Mouse (Mus musculus) megakaryocyte progenitor cell, adult 5-6 weeks (primary cell): ENCODE results near the gene Cyp27b1. TPM values are rescaled to one million over a fixed set of nuclear protein-coding genes. Genes with fewer than 3 reads are reported as not detected.

Experiments
- ATAC-seq: replicated peaks from 2 replicates; pipeline ENCODE4 v1.8.0; 2016; ENCODE audit warnings: mild to moderate bottlenecking, moderate TSS enrichment, inconsistent platforms; ENCODE audit not compliant: poor library complexity
- total RNA-seq, 2 experiments: library from RNA; stranded (forward) in 1 of 2; stranded (reverse) in 1 of 2; fragments of 157-497, 149-512 nt in 1 of 2; fragments of 200-1000 nt in 1 of 2; gene quantifications; 2 replicates each; pipeline versions ENCODE4 v1.2.3 to v1.2.4; 2015 to 2017

Cyp27b1 gene
- total RNA-seq (2015) (0.10 TPM in 1 of 2 replicates, not detected in the other), total RNA-seq (2017) (0.30 TPM in 1 of 2 replicates, not detected in the other)

DNA sequence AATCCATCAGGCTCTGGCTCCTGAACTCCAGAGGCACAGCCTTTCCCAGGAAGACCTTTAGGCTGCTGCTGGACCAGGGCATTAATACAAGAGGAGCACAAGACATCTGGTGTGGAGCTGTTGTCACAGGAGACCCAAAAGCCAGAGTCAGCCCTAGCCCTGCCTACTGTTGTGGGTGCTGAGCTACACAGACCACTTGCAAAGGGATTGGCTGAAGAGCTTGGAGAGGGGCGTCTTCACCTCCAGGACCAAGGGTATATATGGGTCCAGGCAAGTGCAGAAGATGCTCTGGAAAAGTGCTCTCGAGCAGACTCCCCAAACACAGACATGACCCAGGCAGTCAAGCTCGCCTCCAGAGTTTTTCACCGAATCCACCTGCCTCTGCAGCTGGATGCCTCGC, at the start of gene Cyp27b1:
Gene Cyp27b1 (plus strand): TSS at position 297 of the 400 bp plus-strand sequence.
- ATAC-seq, result no peak

DNA sequence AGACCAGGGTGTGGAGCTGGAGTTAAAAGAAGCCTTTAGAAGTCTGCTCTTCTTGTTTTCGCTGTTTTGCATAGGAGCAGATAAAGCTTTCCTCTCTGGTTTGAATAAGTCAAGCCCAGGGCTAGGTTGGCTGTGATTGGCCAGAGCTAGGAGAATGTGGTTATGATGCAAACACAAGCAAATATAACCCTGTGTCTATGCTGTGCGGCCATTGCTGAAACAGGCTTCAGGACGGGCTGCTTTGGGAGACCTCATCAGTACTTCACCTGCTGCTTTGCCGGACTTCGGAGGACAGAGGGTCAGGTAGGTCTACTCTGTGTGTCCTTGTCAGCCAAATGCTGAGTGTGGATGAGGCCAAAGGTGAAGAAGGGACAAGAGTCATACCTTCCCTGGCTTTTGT, 47.5 kb upstream of the Cyp27b1 start, which contains the start of gene Avil:
Gene Avil (plus strand): TSS at position 181 of the 400 bp plus-strand sequence.
- peak; percentile 23 for ATAC-seq

DNA sequence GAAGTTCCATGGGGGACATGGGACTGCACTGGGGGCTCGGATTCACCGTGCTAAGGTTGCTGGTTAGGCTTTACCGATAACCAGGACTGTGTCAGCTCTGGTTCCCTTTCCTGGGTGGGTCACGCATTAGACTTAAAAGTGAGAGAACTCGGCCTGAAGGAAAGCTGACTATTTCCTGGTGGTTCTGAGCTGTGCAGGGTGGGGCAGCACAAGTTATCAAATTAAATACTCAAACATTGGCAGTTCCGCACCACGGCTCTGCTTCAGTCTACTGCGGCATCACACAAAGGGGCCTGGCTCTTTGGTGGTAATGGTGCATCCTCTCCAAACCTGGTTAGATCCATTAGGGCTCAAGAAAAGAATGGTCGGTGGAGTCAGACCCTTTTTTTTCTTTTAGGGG, 46.8 kb upstream of the Cyp27b1 start:
- no peak for ATAC-seq

DNA sequence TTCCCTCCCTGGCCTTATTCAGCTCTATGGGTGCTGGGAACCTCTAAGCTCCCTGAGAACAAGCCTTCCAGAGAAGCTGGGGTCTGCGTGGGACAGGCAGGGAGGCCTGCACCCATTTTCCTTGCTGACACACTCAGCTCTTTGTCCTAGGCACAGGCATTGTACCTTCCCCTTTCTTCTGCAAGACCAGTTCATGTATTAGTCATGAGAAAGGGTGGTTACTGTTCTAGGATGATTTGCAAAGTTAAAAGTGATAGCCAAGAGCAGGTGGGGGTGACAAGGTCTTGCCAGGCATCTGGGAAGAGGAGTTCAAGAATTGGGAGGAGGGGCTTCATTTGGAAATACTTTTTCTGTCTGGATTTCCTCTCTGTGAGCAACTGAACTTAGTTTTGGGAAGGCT, 46.0 kb upstream of the Cyp27b1 start:
- no peak for ATAC-seq

DNA sequence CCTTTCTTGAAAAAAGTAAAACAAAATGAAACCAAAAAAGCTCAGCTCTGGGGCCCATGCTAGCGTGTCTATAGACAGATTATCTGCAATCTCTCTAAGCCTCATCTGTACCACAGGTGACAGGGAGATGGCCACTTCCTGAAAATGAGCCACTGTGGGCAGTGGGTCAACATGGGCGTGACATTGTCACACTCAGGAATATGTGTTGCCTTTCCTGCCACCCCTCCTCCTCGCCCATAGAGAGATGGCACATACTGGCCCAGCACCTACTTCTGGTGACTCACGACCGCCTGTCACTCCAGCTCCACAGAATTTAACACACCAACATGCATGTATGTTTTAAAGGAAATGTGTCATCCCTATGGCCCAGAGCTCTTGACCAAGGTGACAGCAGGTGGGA, 45.3 kb upstream of the Cyp27b1 start:
- ATAC-seq, result no peak

DNA sequence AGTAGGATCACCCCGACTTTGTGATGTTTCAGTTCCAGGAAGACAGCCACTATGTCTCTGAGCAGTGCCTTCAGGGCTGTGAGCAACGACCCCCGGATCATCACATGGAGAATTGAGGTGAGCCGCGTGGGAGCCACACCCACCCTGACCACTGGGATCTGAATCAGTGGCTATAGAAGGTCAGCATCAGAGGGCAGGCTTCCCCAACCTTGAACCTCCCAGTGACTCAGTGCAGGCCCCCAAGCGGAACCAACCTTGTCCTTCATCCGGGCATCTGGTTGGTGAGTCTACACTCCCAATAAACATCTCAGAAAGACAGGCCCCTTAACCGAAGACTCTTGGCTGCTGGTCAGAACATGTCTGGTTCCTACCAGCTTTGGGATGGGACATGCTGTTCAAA, 44.7 kb upstream of the Cyp27b1 start:
- no peak for ATAC-seq

DNA sequence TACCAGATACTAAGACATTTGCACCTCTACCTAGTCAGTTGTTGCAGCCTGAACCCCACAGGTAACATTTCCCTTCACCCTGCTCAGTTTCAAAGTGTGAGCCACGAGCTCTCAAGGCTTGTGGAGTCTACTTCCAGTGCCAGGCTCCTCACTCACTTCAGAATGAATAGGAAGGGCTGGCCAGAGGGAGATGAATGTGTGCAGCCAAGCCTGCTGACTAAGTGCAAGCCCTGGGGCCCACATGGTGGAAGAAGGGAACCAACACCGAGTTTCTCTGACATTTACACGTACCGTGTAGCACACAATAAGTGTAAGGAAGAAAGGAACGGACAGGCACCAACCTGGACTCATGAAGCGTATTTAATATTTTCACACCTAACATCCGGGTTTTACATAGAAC, 44.2 kb upstream of the Cyp27b1 start:
- no peak for ATAC-seq

DNA sequence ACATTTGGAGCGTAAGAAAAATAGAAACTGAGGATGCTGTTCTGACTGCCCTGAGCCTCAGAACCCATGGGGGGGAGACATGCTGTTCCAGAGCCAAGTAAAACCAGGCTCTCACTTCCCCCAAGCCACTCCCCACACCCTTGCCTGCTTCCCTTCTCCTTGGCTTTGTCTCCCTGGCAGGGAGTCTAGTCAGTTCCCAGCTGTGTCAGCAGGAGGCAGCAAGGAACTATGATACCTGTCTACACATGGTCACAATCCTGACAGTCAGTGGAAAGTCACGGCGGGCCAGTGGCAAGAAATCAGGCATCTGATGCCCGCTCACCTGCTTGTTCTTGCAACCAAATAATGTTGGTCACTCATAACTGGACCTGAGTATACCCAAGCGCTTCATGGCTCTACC, 31.6 kb upstream of the Cyp27b1 start:
- ATAC-seq, result peak; percentile 88

DNA sequence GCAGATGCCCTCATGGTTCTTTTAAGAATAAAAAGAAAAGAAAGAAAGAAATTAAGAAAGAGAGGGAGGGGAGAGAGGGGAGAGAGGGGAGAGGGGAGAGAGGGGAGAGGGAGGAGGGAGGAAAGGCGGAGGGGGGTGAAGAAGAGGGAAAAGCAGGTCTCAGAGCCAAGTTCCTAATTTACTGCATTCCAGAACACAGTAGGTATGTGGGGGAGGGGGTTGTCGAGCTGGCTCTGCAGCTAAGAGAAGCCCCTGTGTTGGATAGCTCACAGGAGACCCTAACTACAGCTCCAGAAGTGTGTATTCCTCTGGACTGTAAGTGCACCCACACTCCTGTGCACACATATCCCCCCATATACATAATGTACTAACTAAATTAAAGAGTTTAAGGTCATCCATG, 31.0 kb upstream of the Cyp27b1 start:
- no peak for ATAC-seq

DNA sequence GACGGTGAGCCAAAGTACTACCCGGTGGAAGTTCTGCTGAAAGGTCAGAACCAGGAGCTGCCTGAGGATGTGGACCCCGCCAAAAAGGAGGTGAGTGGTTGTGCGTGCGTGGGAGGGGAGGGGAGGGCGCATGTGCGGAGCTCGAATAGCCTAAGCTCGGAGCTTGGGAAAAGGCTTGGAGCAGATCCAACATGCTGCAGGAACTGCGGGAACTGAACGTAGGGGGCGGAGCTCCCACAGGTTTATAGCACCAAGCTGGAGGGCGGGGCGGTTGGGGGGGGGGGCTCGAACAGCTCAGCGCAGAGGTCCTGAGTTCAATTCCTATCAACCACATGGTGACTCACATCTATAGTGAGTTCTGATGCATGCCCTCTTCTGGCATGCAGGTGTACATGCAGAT, 29.6 kb upstream of the Cyp27b1 start:
- ATAC-seq, result no peak

DNA sequence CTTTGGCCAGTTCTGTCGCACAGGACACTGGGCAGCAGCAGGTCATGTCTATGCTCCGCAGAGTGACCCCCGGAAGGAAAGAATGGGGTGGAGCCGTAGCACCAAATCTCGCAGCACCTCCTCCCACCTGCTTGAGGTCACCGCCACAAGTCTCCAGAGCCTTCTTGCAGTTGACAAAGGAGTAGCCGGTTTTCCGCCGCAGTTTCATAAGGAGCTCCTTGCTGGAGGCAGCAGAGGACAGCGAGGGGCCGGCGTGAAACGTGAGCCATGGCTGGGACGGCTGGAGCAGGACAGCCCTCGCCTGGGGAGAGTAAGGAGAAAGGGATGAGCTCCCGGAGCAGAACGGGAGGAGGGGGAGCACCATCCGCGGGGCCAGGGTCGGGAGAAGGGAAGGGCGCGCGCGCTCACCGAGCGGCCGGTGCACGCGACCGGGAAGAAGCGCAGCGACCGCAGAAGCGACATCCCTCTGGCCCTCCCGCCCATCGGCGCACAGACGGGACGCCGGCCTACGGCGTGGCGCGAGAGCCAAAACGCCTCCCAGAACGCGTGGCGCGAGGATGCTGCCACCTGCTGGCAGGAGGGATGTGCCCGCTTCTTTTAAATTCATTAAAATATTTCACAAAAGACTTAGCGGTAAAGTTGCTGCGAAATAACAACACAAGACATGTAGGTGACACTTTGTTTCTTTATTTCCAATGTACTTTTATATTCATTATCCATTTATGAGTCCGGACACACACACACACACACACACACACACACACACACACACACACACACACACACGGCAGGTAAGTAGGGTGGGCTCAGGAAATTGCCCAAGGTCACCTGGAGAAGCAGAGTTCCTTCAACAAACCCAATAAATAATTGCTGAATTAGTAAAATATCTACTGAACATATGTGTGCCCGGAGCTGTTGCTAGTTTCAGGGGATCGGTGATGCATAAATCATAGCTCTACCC, 17.4 kb upstream of the Cyp27b1 start, which contains the start of gene Tsfm:
Gene Tsfm (minus strand): TSS at position 505 of the 961 bp plus-strand sequence.
- ATAC-seq, result peak; percentile 100

DNA sequence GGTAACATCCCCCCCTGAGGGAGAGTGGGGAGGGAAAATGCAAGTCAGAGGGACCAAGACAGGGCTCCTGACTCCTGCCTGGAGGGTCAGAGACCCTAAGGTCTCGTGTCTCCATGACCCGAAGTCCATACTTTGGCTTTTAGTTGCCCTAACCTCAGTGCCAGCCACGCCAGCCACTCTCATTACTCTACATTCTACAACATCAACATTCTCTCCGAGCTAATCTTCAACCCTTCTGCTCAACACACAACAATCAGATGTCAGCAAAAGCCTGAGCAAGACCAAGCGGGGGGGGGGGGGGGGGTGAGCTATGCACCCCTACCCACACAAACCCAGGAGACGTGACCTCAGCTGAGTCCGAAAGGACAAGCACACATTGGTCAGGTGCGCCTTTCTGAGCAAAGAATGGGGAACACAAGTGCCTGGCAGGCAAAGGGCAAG, 14.7 kb upstream of the Cyp27b1 start:
- no peak for ATAC-seq

DNA sequence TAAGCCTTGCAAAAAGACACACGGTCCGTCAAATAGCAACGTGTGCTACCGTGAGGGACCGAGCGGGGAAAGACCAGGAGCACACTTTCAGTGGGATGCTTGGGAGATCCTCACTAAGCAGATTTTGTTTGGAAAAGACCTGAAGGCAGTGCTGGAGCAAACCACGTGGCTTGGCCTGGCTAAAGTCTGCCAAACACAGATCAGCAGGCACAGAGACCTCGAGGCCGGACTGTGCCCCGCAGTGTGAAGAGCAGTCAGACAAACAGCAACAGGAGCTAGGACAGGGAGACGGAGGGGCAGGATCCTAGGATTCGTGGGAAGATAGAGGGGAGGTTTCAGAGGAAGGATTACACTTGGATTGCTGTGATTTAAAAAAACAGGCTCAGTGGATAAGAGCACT, 11.8 kb upstream of the Cyp27b1 start:
- no peak for ATAC-seq

DNA sequence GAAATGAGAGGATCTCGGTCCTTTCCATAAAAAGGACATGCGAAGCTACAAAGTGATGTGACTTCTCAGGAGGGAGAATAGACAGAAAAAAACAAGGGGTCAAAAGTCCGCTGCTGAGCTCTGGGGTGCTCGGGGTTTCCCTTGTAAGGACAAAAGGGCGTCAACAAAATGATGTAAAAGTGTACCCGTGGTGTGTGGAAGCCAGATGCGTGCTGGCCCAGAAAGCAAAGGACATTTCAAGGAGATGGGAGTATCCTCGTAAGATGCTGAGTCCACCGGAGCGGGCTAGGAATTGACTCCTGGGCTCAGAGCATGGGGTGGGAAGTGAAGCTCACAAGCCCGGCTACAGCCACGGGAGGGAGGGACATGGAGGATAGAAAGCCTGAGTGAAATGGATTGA, 10.4 kb upstream of the Cyp27b1 start:
- ATAC-seq, result no peak

DNA sequence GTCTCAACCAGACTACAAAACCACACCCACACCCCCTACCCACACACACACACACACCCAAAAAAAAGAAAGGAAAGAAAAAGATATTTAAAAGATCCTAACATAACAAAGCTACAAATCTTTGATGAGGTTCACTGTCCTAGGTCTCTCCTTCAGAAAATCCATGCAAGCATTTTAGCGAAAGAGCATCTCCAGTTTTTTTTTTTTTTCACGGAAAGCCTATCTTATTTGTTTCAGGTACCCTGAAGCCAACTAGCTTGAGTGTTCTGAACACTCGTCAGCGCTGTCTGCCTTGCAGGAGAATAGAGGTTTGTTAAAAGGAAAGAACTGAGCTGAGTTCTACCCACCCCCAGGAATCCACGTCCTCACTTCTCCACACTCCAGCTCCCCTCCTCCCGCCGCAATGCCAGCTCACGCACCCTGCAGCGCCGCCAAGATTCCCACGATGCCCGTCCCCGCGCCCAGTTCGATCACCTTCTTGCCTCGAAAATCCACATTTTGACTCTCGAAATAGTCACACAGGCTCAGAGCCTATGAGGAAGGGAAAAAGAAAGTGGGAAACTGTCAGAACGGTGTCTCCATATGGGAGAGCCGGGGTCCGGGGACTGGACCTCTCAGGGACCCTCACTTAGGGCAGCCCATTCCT, 7.4 kb upstream of the Cyp27b1 start:
- ATAC-seq, result 0 out of 2 replicates have a peak, but pooled peaks have one; percentile 9

DNA sequence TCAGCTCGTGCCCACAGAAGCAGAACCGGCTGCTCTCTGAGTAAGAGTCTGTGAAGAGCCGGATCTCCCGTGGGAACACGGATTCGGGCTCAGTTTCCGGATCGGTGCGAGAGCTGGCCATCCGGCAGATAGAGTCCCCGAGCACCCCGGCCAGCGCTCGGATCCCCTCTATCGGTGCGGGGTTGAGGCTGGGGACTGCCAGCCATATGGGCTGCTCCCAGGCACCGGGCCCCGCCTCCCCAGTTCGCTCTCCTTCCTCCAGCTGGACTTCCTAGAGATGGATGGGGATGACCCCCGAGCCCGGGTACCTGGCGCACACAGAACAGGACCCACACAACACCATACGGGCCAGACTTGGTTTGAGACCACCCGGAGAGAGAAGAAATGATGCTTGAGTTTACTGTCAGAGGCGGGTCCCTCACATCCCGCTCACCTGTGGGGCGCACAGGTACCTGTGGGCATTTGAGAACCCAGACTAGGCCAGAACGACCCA, 6.7 kb upstream of the Cyp27b1 start, which contains the start of the genes Mettl1 and Eef1akmt3:
Gene Mettl1 (plus strand): TSS at position 141 of the 493 bp plus-strand sequence.
Gene Eef1akmt3 (minus strand): TSS at position 240 of the 493 bp plus-strand sequence.
- ATAC-seq, result peak; percentile 32

DNA sequence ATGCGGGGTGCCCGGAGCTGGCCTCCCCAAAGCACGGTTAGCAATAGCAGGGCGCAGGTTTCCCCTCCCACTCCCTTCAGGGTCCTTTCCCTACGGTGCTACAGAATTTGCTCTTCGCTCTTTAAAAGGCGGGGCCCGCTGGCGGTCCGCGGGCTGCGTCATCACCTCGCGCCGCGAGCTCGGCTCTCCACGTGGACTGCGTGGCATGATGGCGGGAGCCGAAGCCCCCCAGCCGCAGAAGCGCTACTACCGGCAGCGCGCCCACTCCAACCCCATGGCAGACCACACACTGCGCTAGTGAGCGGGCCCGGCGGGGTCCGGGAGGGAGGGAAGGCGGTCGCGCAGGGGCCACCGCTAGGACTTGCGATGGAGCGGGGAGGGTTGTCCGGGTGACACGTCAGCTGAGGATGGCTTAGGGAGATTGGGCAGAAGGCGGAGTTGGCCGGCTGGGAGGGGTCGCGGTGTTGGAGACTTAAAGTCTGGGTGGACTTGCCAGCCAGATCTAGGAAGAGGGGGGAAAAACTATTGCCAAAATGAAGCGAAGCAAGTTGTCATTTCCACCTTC, 6.2 kb upstream of the Cyp27b1 start:
- ATAC-seq, result peak; percentile 84

DNA sequence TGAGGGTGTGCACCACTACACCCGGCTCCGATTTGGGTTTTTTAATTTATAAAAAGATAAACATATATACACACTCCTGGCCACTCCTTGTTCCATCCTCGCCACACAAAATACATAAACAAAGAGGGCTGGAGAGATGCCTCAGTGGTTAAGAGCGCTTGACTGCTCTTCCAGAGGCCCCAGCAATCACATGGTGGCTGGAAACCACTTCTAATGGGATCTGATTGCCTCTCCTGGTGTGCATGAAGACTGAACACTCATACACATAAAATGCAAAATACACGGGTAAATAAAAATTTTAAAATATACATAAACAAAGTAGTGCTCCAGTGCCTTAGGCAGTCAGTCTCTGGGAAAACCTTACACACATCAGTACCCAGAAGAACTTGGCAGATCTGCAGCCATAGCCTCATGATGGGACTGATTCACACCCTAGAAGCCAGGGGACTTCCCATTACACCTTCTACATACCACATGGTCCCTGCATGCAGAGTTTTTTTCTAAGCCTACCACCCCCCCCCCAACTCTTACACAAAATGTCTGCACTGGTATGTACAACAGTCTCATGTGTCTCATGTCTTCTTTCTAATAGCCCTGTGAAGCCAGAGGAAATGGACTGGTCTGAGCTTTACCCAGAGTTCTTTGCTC, 5.5 kb upstream of the Cyp27b1 start:
- no peak for ATAC-seq

DNA sequence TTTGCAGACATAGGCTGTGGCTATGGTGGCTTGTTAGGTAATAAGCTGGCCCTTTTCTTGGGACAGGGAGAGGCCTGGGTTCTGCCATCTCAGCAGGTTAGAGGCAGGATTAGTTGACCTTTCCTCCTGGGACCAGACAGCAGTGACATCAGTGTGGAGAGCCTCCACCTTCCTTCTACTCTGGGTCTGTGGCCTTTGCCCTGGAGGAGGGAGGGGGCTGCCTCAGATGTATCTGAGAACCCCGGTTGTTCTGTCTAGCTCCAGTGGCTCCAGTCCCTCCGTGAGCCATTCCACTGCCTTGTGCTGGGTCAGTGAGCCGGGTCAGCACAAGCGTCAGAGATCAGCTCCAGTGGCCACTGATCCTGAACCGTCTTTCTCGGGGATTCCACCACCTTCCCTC, 4.9 kb upstream of the Cyp27b1 start:
- ATAC-seq, result no peak

DNA sequence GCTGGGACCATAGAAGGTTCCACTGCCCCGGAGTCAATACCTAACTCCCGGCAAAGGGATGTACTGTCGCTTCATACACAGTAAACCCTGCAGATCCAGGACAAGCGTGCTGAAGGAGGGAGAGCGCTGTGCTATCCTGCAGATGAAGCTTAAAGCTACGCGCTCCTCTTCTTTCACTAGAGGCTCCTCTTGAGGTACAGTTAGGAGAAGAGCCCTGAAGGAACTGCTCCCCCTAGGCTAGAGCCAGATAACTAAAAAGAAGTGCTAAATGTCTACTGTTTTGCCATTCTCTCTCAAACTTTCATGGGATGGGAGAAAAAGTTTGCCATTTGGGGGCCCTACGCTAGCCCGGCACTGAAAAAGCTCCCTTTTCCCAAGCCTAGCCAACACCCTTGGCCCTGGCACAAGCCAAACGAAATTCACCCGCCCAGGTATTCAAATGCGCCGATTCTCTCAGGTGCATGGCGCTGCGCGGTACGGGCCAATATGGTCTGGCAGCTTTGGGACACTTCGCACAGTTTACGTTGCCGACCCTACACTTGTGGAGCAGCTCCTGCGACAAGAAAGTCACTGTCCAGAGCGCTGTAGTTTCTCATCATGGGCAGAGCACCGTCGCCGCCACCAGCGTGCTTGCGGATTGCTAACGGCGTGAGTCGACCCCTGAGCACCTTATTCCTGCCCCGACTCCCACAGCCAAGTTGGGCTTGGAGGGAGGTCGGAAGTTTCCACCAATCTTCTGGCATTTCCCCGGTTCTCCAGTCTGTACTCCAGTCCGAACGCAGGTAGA, 751 bp downstream of the Cyp27b1 start:
- ATAC-seq, result peak; percentile 17
